Mouse (Mus musculus) intestine, embryonic 15.5 days (tissue): ENCODE measurements around the gene Pax3. TPM values are rescaled to one million over a fixed set of nuclear protein-coding genes. Genes with fewer than 3 reads are reported as not detected.
A peak's percentile ranks its signal among the peaks of the same experiment; 100 is the strongest.

Experiments used
- ATAC-seq: fragments of 200-750 bp; cut with Nextera tagmentation; 2 replicates; pipeline ENCODE4 v1.8.0; 2017; ENCODE audit warnings: moderate TSS enrichment, moderate library complexity
- H3K27ac ChIP-seq: fragments of 300-500 bp; sonication (generic); 2 replicates; pipeline ENCODE4 v1.5.1; 2015; ENCODE audit warnings: mild to moderate bottlenecking, inconsistent platforms
- H3K27me3 ChIP-seq: fragments of 300-500 bp; sonication (generic); replicated peaks from 2 replicates; pipeline ENCODE4 v1.6.1; 2015; ENCODE audit warnings: inconsistent platforms
- H3K36me3 ChIP-seq: fragments of 300-500 bp; sonication (generic); 2 replicates; pipeline ENCODE4 v1.6.1; 2015; ENCODE audit warnings: inconsistent platforms
- H3K4me1 ChIP-seq: fragments of 300-500 bp; sonication (generic); replicated peaks from 2 replicates; pipeline ENCODE4 v1.6.1; 2015; ENCODE audit warnings: inconsistent platforms
- H3K4me2 ChIP-seq: fragments of 300-500 bp; sonication (generic); replicated peaks from 2 replicates; pipeline ENCODE4 v1.6.1; 2015; ENCODE audit warnings: mild to moderate bottlenecking, inconsistent platforms
- H3K4me3 ChIP-seq: fragments of 300-500 bp; sonication (generic); replicated peaks from 2 replicates; pipeline ENCODE4 v1.5.1; 2015; ENCODE audit warnings: inconsistent platforms
- H3K9ac ChIP-seq: fragments of 300-500 bp; sonication (generic); 2 replicates; pipeline ENCODE4 v1.6.1; 2015; ENCODE audit warnings: inconsistent platforms
- H3K9me3 ChIP-seq: fragments of 300-500 bp; sonication (generic); 2 replicates; pipeline ENCODE4 v1.6.1; 2016; ENCODE audit warnings: inconsistent platforms
- WGBS: fragments of 180-500 bp; shearing (Covaris S2); methylation state at CpG from one replicate; pipeline ENCODE4 v1.1.7; 2015; 5-methylcytosine and 5-hydroxymethylcytosine counted together
- polyA plus RNA-seq: library from polyadenylated mRNA; unstranded; fragments of >200 nt; fragmentation: Nextera tagmentation; extraction: Ambion mirVana; gene quantifications from 2 replicates; pipeline ENCODE4 v1.2.1, GENCODE M21; 2015

Pax3 gene
- polyA plus RNA-seq, 1 experiment from 2014 or later, result not detected

DNA sequence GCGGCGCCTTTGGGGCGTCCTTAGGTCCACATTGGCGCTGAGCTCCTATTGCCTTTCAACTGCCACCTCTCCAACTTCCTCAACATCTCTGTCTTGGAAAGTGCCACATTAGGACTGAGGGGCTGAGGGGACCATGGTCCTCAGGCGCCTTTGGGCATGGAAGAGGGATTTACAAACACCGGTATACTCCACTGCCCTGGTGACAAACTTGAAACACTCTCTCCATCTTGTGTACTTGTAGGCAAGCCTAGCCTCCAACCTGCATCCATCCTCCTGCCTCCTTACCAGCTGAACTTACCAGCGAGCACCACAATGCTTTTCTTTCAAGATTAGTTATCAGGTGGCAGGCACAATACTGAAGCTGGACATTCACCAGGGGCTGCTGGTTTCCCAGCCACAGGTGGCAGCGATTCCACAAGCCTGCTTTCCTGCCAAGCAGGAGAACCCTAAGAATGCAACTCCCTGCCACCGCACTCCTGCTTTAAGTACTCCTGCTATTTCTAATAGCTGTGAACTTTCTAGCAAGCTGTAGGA lies 11.4 kb upstream of the Pax3 start:
- no peak overlapping the region for H3K27ac ChIP-seq
- H3K36me3 ChIP-seq, result no peaks in the 10 kb centered on the region
- H3K9ac ChIP-seq, result no peak overlapping the region
- H3K4me3 ChIP-seq, result no peak overlapping the region
- peaks cover 97% of the 10 kb centered on the region for H3K27me3 ChIP-seq
- H3K4me1 ChIP-seq, result peaks cover 1% of the 10 kb centered on the region; the same call in 1 of the 2 replicates
- ATAC-seq, result no peak
- H3K9me3 ChIP-seq, result no peaks in the 10 kb centered on the region
- 1% methylated on average over 9 of the region's 9 CpGs for WGBS
- no peak overlapping the region for H3K4me2 ChIP-seq

DNA sequence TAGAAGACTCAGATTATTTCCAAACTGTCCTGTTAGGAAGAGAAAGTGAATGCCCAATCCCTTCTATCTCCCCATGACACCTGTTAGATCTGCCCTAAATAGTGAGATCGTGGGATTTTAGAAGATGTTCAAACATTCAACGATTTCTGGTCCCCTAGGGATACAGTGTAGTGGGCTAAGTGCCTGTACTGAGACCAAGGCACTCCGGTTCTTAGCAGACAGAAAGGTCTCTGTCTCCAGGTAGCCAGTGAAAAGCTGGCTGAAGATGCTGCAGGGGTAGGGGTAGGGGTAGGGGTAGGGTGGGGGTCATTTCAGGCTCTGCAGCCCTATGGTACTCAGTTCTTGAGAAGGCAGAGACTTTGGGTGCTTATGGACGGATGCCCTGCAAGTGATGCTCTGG lies 7.4 kb upstream of the Pax3 start:
- Histone ChIP-seq H3K4me2 (0 out of 2 replicates have a peak overlapping the region, but pooled peaks have one; percentile 52), H3K27me3 (peaks cover 93% of the 10 kb centered on the region), H3K4me1 (peaks cover 3% of the 10 kb centered on the region; the same call in 1 of the 2 replicates), H3K36me3 (no peaks in the 10 kb centered on the region), H3K4me3 (0 out of 2 replicates have a peak overlapping the region, but pooled peaks have one; percentile 34), H3K9me3 (no peaks in the 10 kb centered on the region), H3K27ac (no peak overlapping the region), H3K9ac (no peak overlapping the region)
- WGBS, result 18% methylated on average over 4 of the region's 4 CpGs
- ATAC-seq, result no peak

DNA sequence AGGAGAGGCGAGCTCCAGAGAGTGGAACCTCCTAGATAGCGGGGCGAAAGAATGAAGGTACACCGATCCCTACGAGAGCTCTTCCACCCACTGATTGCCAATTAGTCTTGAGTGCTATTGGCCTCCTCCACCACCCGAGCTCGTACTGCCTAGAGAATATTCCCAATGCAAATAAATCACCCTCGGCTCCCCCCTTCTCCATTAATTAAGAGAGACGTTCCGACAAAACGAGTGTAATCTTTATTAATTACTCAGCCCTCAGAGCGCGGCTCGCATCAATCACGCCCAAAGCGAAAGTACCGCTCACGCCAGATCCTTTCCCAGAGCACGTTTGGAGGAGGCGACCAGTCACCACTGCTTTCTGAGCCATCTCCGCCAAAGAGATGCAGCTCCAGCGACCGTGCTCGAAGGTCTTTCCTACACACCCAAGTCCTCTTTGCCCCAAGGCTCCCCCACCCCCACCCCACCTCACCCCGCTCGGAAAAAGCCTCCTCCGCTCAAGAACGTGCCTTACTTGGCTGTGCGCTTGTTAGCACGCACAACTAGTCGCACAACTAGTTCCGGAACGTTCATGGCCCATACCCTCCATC lies 6.8 kb upstream of the Pax3 start:
- Histone ChIP-seq H3K4me1 (peaks cover 3% of the 10 kb centered on the region; the same call in 1 of the 2 replicates), H3K27ac (no peak overlapping the region), H3K27me3 (peaks cover 93% of the 10 kb centered on the region), H3K9me3 (no peaks in the 10 kb centered on the region), H3K36me3 (no peaks in the 10 kb centered on the region), H3K9ac (no peak overlapping the region), H3K4me2 (peak overlapping the region; percentile 52), H3K4me3 (peak overlapping the region; percentile 34)
- peak; percentile 53; the same call in 1 of the 2 replicates for ATAC-seq
- WGBS, result under 1% methylated on average over 33 of the region's 33 CpGs

DNA sequence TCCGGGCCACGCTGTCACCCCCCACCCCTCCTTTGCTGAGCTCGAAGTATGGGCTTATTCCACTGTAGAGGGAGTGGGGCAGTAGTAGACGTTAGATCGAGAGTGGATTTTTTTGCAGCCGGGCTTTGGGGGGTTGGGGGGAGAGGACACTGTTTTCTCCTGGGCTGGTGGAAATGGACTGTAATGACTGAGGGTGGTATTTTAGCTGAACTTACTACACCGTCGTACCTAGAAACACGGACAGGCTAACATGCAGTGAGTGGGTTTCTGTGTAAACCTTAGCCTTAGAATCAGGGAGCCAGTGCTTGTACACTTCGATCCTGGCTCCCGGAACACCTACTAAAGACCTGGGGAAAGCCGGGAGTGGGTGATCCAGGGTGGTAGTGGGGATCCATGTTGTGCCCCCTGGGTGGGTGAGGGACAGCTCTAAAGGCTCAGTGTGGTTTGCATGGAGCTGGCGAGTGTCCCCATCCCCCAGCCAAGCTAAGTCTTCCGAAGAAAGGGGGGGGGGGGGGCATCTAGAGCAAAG lies 6.2 kb upstream of the Pax3 start:
- Histone ChIP-seq H3K36me3 (no peaks in the 10 kb centered on the region), H3K9me3 (no peaks in the 10 kb centered on the region), H3K4me2 (peak overlapping the region; percentile 52), H3K9ac (no peak overlapping the region), H3K4me3 (peak overlapping the region; percentile 34), H3K27ac (no peak overlapping the region), H3K27me3 (peaks cover 93% of the 10 kb centered on the region), H3K4me1 (peaks cover 3% of the 10 kb centered on the region; the same call in 1 of the 2 replicates)
- ATAC-seq, result peak; percentile 15; the same call in 1 of the 2 replicates
- 1% methylated on average over 14 of the region's 14 CpGs for WGBS

DNA sequence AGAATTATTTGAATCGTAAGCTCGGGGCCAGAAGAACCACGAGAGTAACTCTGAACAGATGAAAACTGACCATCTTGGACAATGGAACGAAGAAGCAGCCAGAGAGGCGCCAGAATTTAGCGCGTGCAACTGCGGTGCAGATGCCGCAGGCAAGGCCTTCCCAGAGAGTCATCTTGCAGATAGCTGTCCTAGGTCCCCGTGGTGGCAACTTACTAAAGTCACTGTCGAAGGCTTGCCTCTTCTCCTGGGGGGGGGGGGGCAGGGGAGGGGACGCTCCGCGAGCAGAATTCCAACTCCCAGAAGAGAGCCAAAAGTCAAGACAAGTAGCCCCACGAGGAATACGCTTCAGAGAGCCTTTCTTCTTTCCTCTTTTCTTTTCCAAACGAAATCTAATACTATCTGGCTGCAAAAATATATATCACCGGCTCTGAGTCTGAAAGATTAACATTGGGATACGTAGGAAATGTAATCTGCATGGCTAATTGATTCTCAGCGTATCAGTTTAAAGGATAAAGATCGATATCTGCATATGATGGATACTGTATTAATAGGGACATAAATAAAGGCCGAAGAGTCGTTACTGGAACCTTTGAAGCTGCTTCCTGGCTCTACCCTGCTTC lies 5.6 kb upstream of the Pax3 start:
- H3K9ac ChIP-seq, result no peak overlapping the region
- no peak overlapping the region for H3K27ac ChIP-seq
- H3K9me3 ChIP-seq, result no peaks in the 10 kb centered on the region
- no peak overlapping the region for H3K4me2 ChIP-seq
- no peaks in the 10 kb centered on the region for H3K36me3 ChIP-seq
- no peak for ATAC-seq
- H3K27me3 ChIP-seq, result peaks cover 93% of the 10 kb centered on the region
- H3K4me1 ChIP-seq, result peaks cover 3% of the 10 kb centered on the region; the same call in 1 of the 2 replicates
- WGBS, result 3% methylated on average over 23 of the region's 23 CpGs
- H3K4me3 ChIP-seq, result no peak overlapping the region

DNA sequence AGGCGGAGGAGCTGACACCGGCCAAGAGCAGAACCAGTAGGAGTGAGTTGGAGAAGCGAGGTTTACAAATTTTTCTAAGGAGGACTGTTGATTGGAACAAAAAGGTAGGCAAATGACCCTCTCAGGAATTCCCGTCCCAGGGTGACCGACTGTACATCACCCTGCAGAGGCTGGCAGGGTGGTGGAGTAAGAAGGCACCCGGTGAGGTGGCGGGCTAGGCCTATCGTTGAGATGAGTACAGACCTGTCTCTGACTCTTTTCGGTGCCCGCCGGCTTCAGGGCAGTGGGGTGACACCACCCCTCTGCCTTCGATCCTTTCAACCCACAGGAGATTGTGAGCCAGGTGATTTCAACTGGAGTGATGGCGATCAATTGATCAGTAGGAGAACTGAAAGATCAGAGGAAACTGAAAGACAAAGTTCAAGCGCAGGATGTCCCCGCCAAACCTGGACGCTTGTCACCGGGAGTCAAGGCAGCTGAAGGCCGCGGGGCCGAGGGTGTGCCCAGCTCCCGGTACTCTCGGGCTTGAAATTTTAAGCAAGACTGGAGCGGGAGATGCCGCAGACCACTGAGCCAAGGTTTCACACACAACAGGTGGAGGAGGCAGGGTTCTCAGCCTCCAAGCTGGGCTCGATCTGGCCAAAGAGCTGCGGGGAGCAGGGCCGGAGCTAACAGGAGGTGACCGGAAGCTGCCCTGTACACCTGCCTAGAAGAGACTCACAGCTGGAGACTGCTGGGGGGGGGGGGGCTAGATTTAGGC lies 4.5 kb upstream of the Pax3 start:
- Histone ChIP-seq H3K27ac (no peak overlapping the region), H3K4me3 (no peak overlapping the region), H3K9me3 (no peaks in the 10 kb centered on the region), H3K36me3 (no peaks in the 10 kb centered on the region), H3K27me3 (peaks cover 93% of the 10 kb centered on the region), H3K4me2 (no peak overlapping the region), H3K9ac (no peak overlapping the region), H3K4me1 (peaks cover 10% of the 10 kb centered on the region)
- 1% methylated on average over 28 of the region's 28 CpGs for whole genome bisulfite sequencing
- ATAC-seq, result no peak

DNA sequence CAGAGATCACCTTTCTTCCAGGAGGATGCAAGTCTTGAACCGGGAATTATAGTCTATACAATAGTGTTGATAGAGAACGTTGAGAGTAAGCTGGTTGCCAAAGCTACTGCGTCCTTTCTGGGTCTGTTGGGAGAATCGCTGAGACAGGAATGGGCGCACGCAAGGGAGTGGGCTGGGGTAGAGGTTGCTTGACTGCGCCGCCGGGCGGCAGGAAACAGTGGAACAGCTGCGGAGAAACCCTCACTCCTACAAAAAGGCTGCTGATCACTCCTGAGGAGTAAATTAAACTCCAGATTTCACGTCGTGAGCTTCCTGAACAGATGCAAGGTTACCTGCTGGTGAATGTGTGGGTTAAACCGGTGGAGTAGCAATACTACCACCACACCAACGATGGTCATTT lies 3.3 kb upstream of the Pax3 start:
- no peak overlapping the region for H3K27ac ChIP-seq
- H3K27me3 ChIP-seq, result peaks cover 91% of the 10 kb centered on the region
- no peaks in the 10 kb centered on the region for H3K9me3 ChIP-seq
- ATAC-seq, result no peak
- H3K36me3 ChIP-seq, result no peaks in the 10 kb centered on the region
- H3K9ac ChIP-seq, result no peak overlapping the region
- H3K4me1 ChIP-seq, result peaks cover 15% of the 10 kb centered on the region
- 2% methylated on average over 15 of the region's 15 CpGs for WGBS
- H3K4me2 ChIP-seq, result no peak overlapping the region
- H3K4me3 ChIP-seq, result no peak overlapping the region

DNA sequence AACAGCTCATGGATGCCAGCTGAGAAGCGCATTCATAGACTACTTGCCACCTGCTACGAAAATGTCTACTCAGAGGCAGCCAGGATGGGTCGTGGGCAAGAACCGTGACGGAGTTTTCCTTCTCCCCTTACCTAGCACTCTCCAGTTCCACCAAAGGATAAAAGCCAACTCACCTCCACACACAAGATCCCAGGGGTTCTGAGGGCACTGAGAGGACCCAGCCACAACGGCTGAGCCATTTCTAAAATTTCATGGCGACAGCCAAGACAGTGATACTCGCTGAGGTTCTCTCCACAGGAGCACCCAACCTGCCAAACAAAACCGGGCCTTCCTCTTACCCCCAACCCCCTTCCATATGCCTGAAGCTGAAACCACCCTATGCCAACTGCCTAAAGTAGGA lies 2.3 kb upstream of the Pax3 start:
- peaks cover 91% of the 10 kb centered on the region for H3K27me3 ChIP-seq
- H3K4me1 ChIP-seq, result peaks cover 15% of the 10 kb centered on the region
- H3K27ac ChIP-seq, result no peak overlapping the region
- ATAC-seq, result no peak
- no peak overlapping the region for H3K4me2 ChIP-seq
- H3K36me3 ChIP-seq, result no peaks in the 10 kb centered on the region
- H3K9me3 ChIP-seq, result no peaks in the 10 kb centered on the region
- H3K4me3 ChIP-seq, result no peak overlapping the region
- H3K9ac ChIP-seq, result no peak overlapping the region
- 3% methylated on average over 9 of the region's 9 CpGs for WGBS

DNA sequence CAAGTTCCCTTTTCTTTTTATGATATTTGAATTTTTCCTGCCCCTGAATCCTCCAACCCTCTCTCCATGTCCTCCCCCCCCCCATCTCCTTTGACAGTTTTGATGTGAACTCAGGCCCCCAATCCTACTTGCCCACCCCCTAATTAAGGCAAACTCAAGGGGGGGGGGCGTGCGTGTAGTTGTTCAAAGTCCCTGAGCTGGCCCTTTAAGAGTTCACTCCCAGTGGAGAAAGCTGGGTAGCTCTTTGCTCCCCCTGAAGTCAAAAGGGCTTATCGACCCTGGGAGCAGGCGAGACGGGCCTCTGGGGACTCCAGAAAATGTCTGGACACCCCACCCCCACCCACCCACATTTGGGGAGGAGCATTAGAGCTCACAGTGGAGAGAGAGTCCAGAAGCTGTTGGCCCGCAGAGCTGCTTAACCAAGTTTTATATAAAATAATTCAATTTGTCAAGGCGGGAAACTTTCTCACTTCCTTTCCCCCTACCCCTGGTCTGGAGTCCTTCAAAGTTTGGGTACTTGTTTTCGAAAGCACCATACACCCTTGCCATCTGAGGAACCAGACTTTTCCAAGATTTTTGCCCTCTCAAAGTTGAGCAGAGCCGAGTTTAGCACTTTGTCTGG lies 1.5 kb upstream of the Pax3 start:
- WGBS, result 0% methylated on average over 9 of the region's 9 CpGs
- no peak for ATAC-seq
- Histone ChIP-seq H3K9me3 (no peaks in the 10 kb centered on the region), H3K4me1 (peaks cover 14% of the 10 kb centered on the region), H3K4me3 (no peak overlapping the region), H3K27me3 (peaks cover 90% of the 10 kb centered on the region), H3K27ac (no peak overlapping the region), H3K9ac (no peak overlapping the region), H3K36me3 (no peaks in the 10 kb centered on the region), H3K4me2 (no peak overlapping the region)

DNA sequence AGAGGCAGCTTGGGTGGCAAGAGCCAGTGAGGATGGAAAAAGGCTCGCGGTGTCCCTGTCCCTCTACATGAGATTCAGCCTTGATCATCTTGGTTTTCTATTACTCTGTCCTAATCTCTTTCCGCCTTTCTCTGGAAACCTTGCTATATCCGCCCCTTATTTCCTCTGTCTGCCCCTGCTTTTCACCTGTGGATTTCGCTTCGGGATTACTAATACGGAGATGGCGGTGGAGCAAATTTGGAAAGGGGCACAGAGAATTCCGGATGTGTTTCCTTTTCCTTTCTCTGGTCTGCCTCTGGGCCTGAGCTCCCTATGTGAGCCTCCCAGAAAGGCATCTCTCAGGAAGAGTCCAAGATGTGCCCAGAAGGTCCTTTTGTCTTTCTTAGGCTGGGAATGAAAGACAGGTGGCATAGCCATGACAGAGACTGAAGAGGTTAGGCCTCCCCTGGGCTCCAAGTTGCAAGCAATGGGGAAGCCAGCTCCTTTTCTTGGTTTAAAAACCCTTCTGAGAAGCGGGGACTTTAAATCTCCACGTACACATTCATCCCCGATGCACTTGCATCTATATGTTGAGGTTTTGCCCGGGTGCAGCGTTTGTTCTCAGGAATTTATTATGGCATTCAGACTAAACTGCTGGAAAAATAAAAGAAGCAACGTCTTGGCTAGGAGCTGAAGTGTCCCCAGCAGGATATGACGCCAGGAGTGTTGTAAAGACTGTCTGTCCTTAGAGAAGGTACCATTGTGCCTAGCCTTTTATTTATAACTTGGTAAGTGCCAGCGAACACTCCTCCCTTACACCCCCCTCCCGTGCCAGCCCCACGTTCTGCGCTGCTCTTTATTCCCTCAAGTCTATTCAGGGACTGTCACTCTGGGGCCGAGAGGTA lies 659 bp upstream of the Pax3 start:
- H3K27ac ChIP-seq, result no peak overlapping the region
- H3K4me2 ChIP-seq, result peak overlapping the region; percentile 54
- no peaks in the 10 kb centered on the region for H3K36me3 ChIP-seq
- ATAC-seq, result no peak
- no peaks in the 10 kb centered on the region for H3K9me3 ChIP-seq
- H3K9ac ChIP-seq, result no peak overlapping the region
- H3K4me3 ChIP-seq, result peak overlapping the region; percentile 25; the same call in 1 of the 2 replicates
- H3K27me3 ChIP-seq, result peaks cover 89% of the 10 kb centered on the region
- peaks cover 12% of the 10 kb centered on the region for H3K4me1 ChIP-seq
- 2% methylated on average over 21 of the region's 21 CpGs for WGBS
